Mouse (Mus musculus) cerebellum, postnatal 14 days (tissue): Measurements from ENCODE around the gene Map4k5.
A peak's percentile ranks its signal among the peaks of the same experiment; 100 is the strongest.

Experiments
- DNase-seq, 2 experiments: peaks; one replicate each; pipeline ENCODE4 v3.0.0; 2021; ENCODE audit warnings: mixed read lengths in 2 of 2

Gene Map4k5

GRCm38 (mm10) chr12:69885170-69885923 lies 7.7 kb downstream of the Map4k5 start:
- DNase-seq = no peak

GRCm38 (mm10) chr12:69884053-69884452 lies 8.9 kb downstream of the Map4k5 start:
- no peak for DNase-seq

GRCm38 (mm10) chr12:69881198-69881905 lies 11.6 kb downstream of the Map4k5 start:
- DNase-seq = no peak

GRCm38 (mm10) chr12:69879739-69880138 lies 13.3 kb downstream of the Map4k5 start:
- no peak for DNase-seq

- no peak for DNase-seq
These were observed 13.8 kb downstream of the Map4k5 start for GRCm38 (mm10) chr12:69879172-69879665.

- DNase-seq = peak in 1 of 2 experiments; percentile 22
These were observed 15.1 kb downstream of the Map4k5 start for GRCm38 (mm10) chr12:69877842-69878363.

GRCm38 (mm10) chr12:69871632-69872031 lies 21.4 kb downstream of the Map4k5 start:
- no peak for DNase-seq

GRCm38 (mm10) chr12:69867338-69867737 lies 25.7 kb downstream of the Map4k5 start:
- DNase-seq = no peak

GRCm38 (mm10) chr12:69864164-69864692 lies 28.8 kb downstream of the Map4k5 start:
- DNase-seq = no peak

- no peak for DNase-seq
These were observed 29.5 kb downstream of the Map4k5 start for GRCm38 (mm10) chr12:69863505-69863904.

GRCm38 (mm10) chr12:69858847-69859246 lies 34.2 kb downstream of the Map4k5 start:
- DNase-seq = no peak

GRCm38 (mm10) chr12:69857597-69857996 lies 35.4 kb downstream of the Map4k5 start:
- no peak for DNase-seq

GRCm38 (mm10) chr12:69856398-69856797 lies 36.6 kb downstream of the Map4k5 start:
- DNase-seq = no peak

GRCm38 (mm10) chr12:69855641-69856300 lies 37.2 kb downstream of the Map4k5 start:
- no peak for DNase-seq

- DNase-seq = no peak
These were observed 39.1 kb downstream of the Map4k5 start for GRCm38 (mm10) chr12:69853942-69854341.

GRCm38 (mm10) chr12:69853387-69853786 lies 39.6 kb downstream of the Map4k5 start:
- DNase-seq = no peak

- DNase-seq = no peak
These were observed 40.7 kb downstream of the Map4k5 start for GRCm38 (mm10) chr12:69852288-69852687.

GRCm38 (mm10) chr12:69848083-69848878 lies 44.7 kb downstream of the Map4k5 start:
- no peak for DNase-seq

GRCm38 (mm10) chr12:69846499-69846898 lies 46.5 kb downstream of the Map4k5 start:
- DNase-seq = no peak

- no peak for DNase-seq
These were observed 47.3 kb downstream of the Map4k5 start for GRCm38 (mm10) chr12:69845722-69846121.

- peak in 1 of 2 experiments; percentile 13 for DNase-seq
These were observed 49.2 kb downstream of the Map4k5 start for GRCm38 (mm10) chr12:69843531-69844445.
